Mouse (Mus musculus): Measurements from ENCODE around the gene Corin.
A peak's percentile ranks its signal among the peaks of the same experiment; 100 is the strongest.

Gene Corin

DNA sequence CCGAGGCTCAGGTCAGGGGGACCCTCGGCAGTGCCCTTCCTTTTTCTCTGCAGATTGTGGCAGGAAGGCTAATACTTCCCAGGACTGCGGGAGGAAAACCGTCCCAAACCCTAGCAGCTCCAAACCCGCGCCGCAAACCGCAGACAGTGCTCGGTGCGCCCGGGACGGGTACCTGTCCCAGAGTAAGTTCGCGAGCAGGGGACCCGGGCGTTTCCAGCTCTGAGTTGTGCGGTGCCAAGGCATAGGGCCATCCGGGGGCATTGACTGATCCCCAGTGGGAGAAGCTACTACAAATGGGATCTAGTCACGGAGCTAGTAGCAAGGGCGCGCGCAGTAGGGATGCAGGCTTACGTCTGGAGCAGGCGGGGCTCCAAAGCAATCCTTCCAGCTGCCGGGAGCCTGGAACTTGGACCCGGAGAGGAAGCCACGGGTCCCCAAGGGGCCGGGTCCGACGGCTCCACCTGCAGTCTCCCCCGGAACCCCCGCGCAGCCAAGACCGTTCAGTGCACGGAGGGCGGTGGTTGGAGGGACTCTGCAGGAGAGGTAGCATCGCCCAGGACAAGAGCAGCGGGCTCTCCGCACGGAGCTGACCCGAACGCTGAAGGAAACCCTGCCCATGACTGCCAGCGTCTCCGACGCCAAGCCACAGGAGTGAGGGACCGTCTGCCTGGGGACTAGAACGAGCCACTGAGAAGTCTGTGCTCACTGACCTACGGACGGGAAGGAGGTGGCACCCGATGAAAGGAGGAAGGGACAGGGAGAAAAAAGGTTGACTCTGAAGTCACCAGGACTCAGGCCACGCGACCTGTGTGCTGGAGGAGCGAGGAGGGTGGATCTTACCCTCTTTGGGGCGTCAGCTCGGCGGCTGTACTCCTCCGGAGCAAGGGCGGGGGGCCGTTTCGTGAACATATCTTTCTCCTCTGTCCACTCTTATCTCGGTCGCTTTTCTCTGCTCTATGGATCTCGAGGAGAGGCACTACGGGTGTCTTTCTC lies at the start of gene Corin:
Gene Corin, minus strand, starts transcription at position 943 of the 993 bp plus-strand sequence.
- no peak for DNase-seq (ENCODE audit: low spot score in 2 of 2)

GRCm38 (mm10) chr5:72551209-72551608 lies 46.9 kb upstream of the Corin start:
- DNase-seq (ENCODE audit: low spot score in 2 of 2), result no peak

- DNase-seq (ENCODE audit: low spot score in 2 of 2), result no peak
Measured at GRCm38 (mm10) chr5:72528896-72529295, 24.6 kb upstream of the Corin start.

DNA sequence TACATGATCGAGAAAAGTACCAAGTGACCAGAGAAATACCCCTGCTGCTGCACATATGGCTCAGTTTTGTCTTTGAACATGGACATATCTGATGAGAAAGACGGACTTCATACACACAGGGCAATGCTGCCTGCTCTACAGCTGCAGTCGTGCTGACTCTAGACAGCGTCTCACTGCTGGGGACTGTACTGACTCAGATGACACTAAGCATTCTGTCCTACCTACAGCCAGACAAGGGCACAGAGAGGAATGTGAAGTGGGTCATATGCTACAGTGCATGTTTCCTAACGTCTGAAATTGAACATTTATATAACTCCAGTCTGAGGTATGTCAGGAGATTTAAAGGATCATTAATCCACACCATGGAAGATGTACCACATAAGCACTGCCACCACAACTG lies 9.5 kb upstream of the Corin start:
- DNase-seq (ENCODE audit: low spot score in 2 of 2), result no peak

- no peak for DNase-seq (ENCODE audit: low spot score in 2 of 2)
Measured at GRCm38 (mm10) chr5:72505740-72506139, 1.5 kb upstream of the Corin start.

DNA sequence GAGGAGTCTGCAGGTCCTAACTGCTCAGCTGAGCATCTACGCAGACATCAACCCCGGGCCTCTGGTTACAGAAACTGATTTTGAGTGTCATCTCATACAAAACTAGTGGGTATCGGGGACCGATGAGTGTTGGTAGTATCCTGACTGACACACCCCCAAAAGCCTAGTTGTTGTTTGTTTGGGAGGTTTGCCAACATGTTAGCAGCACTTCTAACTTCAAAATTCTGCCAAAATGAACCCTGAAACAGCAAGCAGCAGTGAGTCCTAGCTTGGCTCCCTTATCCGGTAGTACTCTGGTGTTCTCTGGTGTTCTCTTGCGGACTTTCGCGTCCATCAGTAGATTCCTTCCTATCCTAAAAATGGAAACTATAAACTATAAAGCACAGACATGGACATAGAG lies 1.5 kb downstream of the Corin start:
- DNase-seq (ENCODE audit: low spot score in 2 of 2), result no peak

DNA sequence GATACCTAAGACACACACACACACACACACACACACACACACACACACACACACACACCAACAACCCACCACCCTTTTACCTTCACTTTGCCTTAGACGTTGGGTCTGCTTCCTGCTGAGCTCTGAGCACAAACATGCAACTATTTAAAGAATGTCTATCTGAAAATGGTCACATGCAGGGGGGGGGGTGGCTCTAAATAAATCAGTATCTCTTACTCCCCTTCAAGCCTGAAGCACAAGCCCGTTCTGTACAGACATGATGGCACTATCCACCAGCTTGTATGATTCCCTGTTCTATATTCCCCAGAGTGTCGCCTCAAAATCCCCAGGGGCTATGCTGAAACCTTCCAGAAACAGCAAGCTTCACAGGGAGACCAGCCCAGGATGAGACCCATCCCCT lies 2.5 kb downstream of the Corin start:
- no peak for DNase-seq (ENCODE audit: low spot score in 2 of 2)

DNA sequence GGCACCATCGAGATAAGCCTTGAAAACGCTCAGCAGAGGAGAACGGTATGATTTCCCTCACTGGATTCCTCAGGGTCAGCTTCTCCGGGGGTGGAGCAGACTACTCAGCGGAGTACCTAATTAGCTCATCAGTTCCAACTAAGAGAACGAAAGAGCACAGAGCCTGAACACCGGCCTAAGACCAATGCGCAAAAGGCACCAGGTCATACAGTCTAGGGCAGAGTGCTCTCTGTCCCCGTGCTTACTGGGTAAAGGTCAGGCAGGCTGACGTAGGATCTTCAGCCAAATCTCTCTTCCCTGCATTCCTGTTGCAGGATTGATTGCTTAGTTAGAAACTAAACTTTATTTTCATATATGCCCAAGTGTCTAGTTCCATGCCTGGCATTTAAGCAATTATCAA lies 6.0 kb downstream of the Corin start:
- DNase-seq (ENCODE audit: low spot score in 2 of 2), result no peak

- DNase-seq (ENCODE audit: low spot score in 2 of 2), result no peak
Measured at GRCm38 (mm10) chr5:72496756-72497155, 7.5 kb downstream of the Corin start.

GRCm38 (mm10) chr5:72493906-72494305 lies 10.4 kb downstream of the Corin start:
- DNase-seq (ENCODE audit: low spot score in 2 of 2), result no peak

DNA sequence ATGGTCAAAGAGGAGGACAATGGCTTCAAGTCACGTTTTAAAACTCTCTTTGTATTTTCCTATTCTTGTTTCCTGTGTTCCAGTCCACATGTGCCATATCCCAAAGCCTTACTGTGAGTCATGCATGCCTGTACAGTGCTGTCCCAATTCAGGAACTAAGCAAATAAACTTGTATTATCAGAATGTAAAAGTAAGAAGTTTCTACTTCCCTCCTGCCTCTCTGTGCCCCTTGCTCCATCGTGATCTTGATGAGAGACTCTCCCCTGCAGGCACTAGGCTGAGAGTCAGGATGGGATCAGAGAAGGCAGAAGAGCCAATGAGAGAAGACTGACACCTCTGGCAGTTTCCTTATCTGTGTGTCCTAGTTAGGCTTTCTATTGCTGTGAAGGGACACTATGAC lies 13.0 kb downstream of the Corin start:
- no peak for DNase-seq (ENCODE audit: low spot score in 2 of 2)

- no peak for DNase-seq (ENCODE audit: low spot score in 2 of 2)
Measured at GRCm38 (mm10) chr5:72480456-72480855, 23.8 kb downstream of the Corin start.

GRCm38 (mm10) chr5:72472317-72473009 lies 31.8 kb downstream of the Corin start:
- no peak for DNase-seq (ENCODE audit: low spot score in 2 of 2)

- DNase-seq (ENCODE audit: low spot score in 2 of 2), result peak; percentile 12 to 43
Measured at GRCm38 (mm10) chr5:72471746-72472145, 32.5 kb downstream of the Corin start.

GRCm38 (mm10) chr5:72464932-72465331 lies 39.3 kb downstream of the Corin start:
- DNase-seq (ENCODE audit: low spot score in 2 of 2), result no peak

GRCm38 (mm10) chr5:72459374-72460112 lies 44.7 kb downstream of the Corin start:
- no peak for DNase-seq (ENCODE audit: low spot score in 2 of 2)

GRCm38 (mm10) chr5:72453690-72454089 lies 50.6 kb downstream of the Corin start:
- peak in 1 of 2 experiments; percentile 2 for DNase-seq (ENCODE audit: low spot score in 2 of 2)

DNA sequence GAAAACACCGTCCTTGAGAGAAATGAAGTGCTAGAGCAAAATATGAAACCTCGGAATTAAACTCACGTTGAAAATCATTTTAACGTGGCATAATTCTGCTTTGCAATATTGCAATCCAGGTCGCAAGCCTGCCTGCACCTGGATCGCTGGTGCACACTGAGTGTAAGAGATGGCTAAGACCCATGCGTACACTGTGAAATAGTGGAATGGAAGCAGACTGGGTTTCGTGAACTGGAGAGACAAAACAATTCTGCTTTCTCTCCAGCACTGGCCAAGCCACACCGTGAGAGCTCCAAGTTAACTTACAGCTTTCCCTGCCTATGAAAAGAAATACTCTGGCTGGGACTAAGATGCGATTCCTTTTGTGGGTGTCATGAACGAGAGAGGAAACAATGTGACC lies 51.1 kb downstream of the Corin start:
- no peak for DNase-seq (ENCODE audit: low spot score in 2 of 2)

- no peak for DNase-seq (ENCODE audit: low spot score in 2 of 2)
Measured at GRCm38 (mm10) chr5:72452750-72453149, 51.5 kb downstream of the Corin start.

DNA sequence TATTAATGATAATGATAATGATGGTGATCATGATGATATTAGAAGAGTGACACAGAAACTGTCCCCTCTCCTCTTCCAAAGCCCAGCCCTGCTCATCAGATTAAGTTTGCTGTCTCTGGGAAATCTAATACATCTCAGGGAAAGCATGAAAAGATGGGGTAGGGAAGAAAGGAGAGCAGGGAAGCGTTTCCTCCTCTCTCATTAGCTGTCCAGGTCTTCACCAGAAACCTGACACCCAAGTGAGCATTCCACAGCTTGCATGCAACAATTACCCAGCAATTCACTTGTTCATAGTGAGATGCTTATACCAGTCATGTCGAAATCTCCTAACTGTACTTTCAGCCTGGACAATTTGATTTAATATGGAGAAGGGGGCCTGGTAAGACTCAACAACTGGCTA lies 55.4 kb downstream of the Corin start:
- DNase-seq (ENCODE audit: low spot score in 2 of 2), result no peak

- DNase-seq (ENCODE audit: low spot score in 2 of 2), result no peak
Measured at GRCm38 (mm10) chr5:72446104-72446503, 58.2 kb downstream of the Corin start.

DNA sequence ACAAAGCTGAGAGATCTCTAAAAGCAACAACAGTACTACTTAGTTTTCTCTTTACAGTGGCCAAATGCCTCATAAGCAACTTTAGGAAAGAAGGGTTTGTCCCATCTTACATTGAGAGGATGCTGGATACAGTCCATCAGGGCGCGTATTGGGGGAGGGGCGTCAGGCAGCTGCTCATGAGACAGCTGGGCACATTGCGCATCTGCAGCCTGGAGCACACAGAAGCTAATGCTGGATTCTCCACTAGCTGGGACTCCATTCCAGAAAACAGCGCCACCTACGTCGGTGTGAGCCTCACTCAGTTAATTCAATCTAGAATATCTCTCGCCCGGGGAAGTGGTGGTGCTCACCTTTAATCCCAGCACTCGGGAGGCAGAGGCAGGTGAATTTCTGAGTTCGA lies 60.3 kb downstream of the Corin start:
- DNase-seq (ENCODE audit: low spot score in 2 of 2), result no peak

All from right cerebral cortex, postnatal 36 days (tissue).